Mouse (Mus musculus): ENCODE measurements at regions not wholly inside any gene's neighbourhood (a gene's known extent, or its start where the extent isn't known, plus 50 kb on each side); places are given as distances from the start of the nearest gene placed in this dataset.

GRCm38 (mm10) chr8:34529452-34529851 is 417.9 kb upstream of the Gm10131 start:
- no peak overlapping the region for H3K4me3 ChIP-seq (replicated peaks; ENCODE audit: low read length)
- no peak for ATAC-seq
- peaks cover 6% of the 10 kb centered on the region; the same call in 1 of the 2 replicates for H3K4me1 ChIP-seq (replicated peaks; ENCODE audit: control insufficient read depth, insufficient read depth, low read length)
- no peaks in the 10 kb centered on the region for H3K9me3 ChIP-seq (ENCODE audit: control insufficient read depth, low read length)
- no peak overlapping the region for H3K27ac ChIP-seq (ENCODE audit: low read length)
- H3K36me3 ChIP-seq (ENCODE audit: control insufficient read depth, insufficient read depth), result no peaks in the 10 kb centered on the region
- H3K4me2 ChIP-seq (ENCODE audit: low read length), result no peak overlapping the region
- H3K9ac ChIP-seq (replicated peaks; ENCODE audit: low read depth, low read length), result no peak overlapping the region
- no peaks in the 10 kb centered on the region for H3K27me3 ChIP-seq (replicated peaks; ENCODE audit: control insufficient read depth, insufficient read depth, low read length)
- WGBS, result 78% methylated on average over 1 of the region's 1 CpGs

GRCm38 (mm10) chr8:34528213-34528612 is 416.7 kb upstream of the Gm10131 start:
- ATAC-seq, result no peak
- no peak overlapping the region for H3K9ac ChIP-seq (replicated peaks; ENCODE audit: low read depth, low read length)
- peaks cover 6% of the 10 kb centered on the region; the same call in 1 of the 2 replicates for H3K4me1 ChIP-seq (replicated peaks; ENCODE audit: control insufficient read depth, insufficient read depth, low read length)
- no peaks in the 10 kb centered on the region for H3K36me3 ChIP-seq (ENCODE audit: control insufficient read depth, insufficient read depth)
- WGBS, result 95% methylated on average over 3 of the region's 3 CpGs
- no peaks in the 10 kb centered on the region for H3K27me3 ChIP-seq (replicated peaks; ENCODE audit: control insufficient read depth, insufficient read depth, low read length)
- H3K9me3 ChIP-seq (ENCODE audit: control insufficient read depth, low read length), result no peaks in the 10 kb centered on the region
- H3K4me2 ChIP-seq (ENCODE audit: low read length), result no peak overlapping the region
- no peak overlapping the region for H3K4me3 ChIP-seq (replicated peaks; ENCODE audit: low read length)
- no peak overlapping the region for H3K27ac ChIP-seq (ENCODE audit: low read length)

GRCm38 (mm10) chr8:34525231-34525630 is 413.7 kb upstream of the Gm10131 start:
- H3K4me3 ChIP-seq (replicated peaks; ENCODE audit: low read length), result no peak overlapping the region
- H3K4me1 ChIP-seq (replicated peaks; ENCODE audit: control insufficient read depth, insufficient read depth, low read length), result peaks cover 6% of the 10 kb centered on the region; the same call in 1 of the 2 replicates
- no peak overlapping the region for H3K9ac ChIP-seq (replicated peaks; ENCODE audit: low read depth, low read length)
- H3K27me3 ChIP-seq (replicated peaks; ENCODE audit: control insufficient read depth, insufficient read depth, low read length), result no peaks in the 10 kb centered on the region
- H3K27ac ChIP-seq (ENCODE audit: low read length), result no peak overlapping the region
- H3K9me3 ChIP-seq (ENCODE audit: control insufficient read depth, low read length), result no peaks in the 10 kb centered on the region
- no peak overlapping the region for H3K4me2 ChIP-seq (ENCODE audit: low read length)
- WGBS, result 79% methylated on average over 4 of the region's 4 CpGs
- no peaks in the 10 kb centered on the region for H3K36me3 ChIP-seq (ENCODE audit: control insufficient read depth, insufficient read depth)
- ATAC-seq, result no peak; the same call in 1 of the 2 replicates

GRCm38 (mm10) chr8:34523849-34524248 is 412.3 kb upstream of the Gm10131 start:
- no peak for ATAC-seq
- Histone ChIP-seq H3K36me3 (ENCODE audit: control insufficient read depth, insufficient read depth) (no peaks in the 10 kb centered on the region), H3K27me3 (replicated peaks; ENCODE audit: control insufficient read depth, insufficient read depth, low read length) (no peaks in the 10 kb centered on the region), H3K27ac (ENCODE audit: low read length) (no peak overlapping the region), H3K9ac (replicated peaks; ENCODE audit: low read depth, low read length) (no peak overlapping the region), H3K9me3 (ENCODE audit: control insufficient read depth, low read length) (no peaks in the 10 kb centered on the region), H3K4me2 (ENCODE audit: low read length) (no peak overlapping the region), H3K4me3 (replicated peaks; ENCODE audit: low read length) (no peak overlapping the region), H3K4me1 (replicated peaks; ENCODE audit: control insufficient read depth, insufficient read depth, low read length) (peaks cover 6% of the 10 kb centered on the region; the same call in 1 of the 2 replicates)
- WGBS, result 78% methylated on average over 3 of the region's 3 CpGs

GRCm38 (mm10) chr8:34521316-34521715 is 409.8 kb upstream of the Gm10131 start:
- ATAC-seq, result no peak
- WGBS, result 90% methylated on average over 7 of the region's 7 CpGs
- H3K27ac ChIP-seq (ENCODE audit: low read length), result no peak overlapping the region
- H3K4me3 ChIP-seq (replicated peaks; ENCODE audit: low read length), result no peak overlapping the region
- H3K4me1 ChIP-seq (replicated peaks; ENCODE audit: control insufficient read depth, insufficient read depth, low read length), result peaks cover 6% of the 10 kb centered on the region; the same call in 1 of the 2 replicates
- H3K36me3 ChIP-seq (ENCODE audit: control insufficient read depth, insufficient read depth), result no peaks in the 10 kb centered on the region
- no peak overlapping the region for H3K4me2 ChIP-seq (ENCODE audit: low read length)
- H3K27me3 ChIP-seq (replicated peaks; ENCODE audit: control insufficient read depth, insufficient read depth, low read length), result no peaks in the 10 kb centered on the region
- no peaks in the 10 kb centered on the region for H3K9me3 ChIP-seq (ENCODE audit: control insufficient read depth, low read length)
- no peak overlapping the region for H3K9ac ChIP-seq (replicated peaks; ENCODE audit: low read depth, low read length)

- Histone ChIP-seq H3K4me1 (replicated peaks; ENCODE audit: control insufficient read depth, insufficient read depth, low read length) (peaks cover 6% of the 10 kb centered on the region; the same call in 1 of the 2 replicates), H3K36me3 (ENCODE audit: control insufficient read depth, insufficient read depth) (no peaks in the 10 kb centered on the region), H3K4me3 (replicated peaks; ENCODE audit: low read length) (no peak overlapping the region), H3K27ac (ENCODE audit: low read length) (no peak overlapping the region), H3K9ac (replicated peaks; ENCODE audit: low read depth, low read length) (no peak overlapping the region), H3K4me2 (ENCODE audit: low read length) (no peak overlapping the region), H3K27me3 (replicated peaks; ENCODE audit: control insufficient read depth, insufficient read depth, low read length) (no peaks in the 10 kb centered on the region), H3K9me3 (ENCODE audit: control insufficient read depth, low read length) (no peaks in the 10 kb centered on the region; the same call in 1 of the 2 replicates)
- ATAC-seq, result peak; percentile 67; the same call in 1 of the 2 replicates
- 43% methylated on average over 4 of the region's 4 CpGs for WGBS
Measured at GRCm38 (mm10) chr8:34520664-34521063, 409.1 kb upstream of the Gm10131 start.

- Histone ChIP-seq H3K4me2 (ENCODE audit: low read length) (no peak overlapping the region), H3K9ac (replicated peaks; ENCODE audit: low read depth, low read length) (no peak overlapping the region), H3K36me3 (ENCODE audit: control insufficient read depth, insufficient read depth) (no peaks in the 10 kb centered on the region), H3K9me3 (ENCODE audit: control insufficient read depth, low read length) (no peaks in the 10 kb centered on the region; the same call in 1 of the 2 replicates), H3K4me1 (replicated peaks; ENCODE audit: control insufficient read depth, insufficient read depth, low read length) (no peaks in the 10 kb centered on the region), H3K27me3 (replicated peaks; ENCODE audit: control insufficient read depth, insufficient read depth, low read length) (no peaks in the 10 kb centered on the region), H3K4me3 (replicated peaks; ENCODE audit: low read length) (no peak overlapping the region), H3K27ac (ENCODE audit: low read length) (no peak overlapping the region)
- ATAC-seq, result no peak
- WGBS, result 83% methylated on average over 4 of the region's 4 CpGs
Measured at GRCm38 (mm10) chr8:34513459-34514090, 402.0 kb upstream of the Gm10131 start.

- no peak overlapping the region for H3K4me2 ChIP-seq (ENCODE audit: low read length)
- H3K36me3 ChIP-seq (ENCODE audit: control insufficient read depth, insufficient read depth), result no peaks in the 10 kb centered on the region
- no peak for ATAC-seq
- no peaks in the 10 kb centered on the region for H3K9me3 ChIP-seq (ENCODE audit: control insufficient read depth, low read length)
- 79% methylated on average over 15 of the region's 15 CpGs for WGBS
- no peaks in the 10 kb centered on the region for H3K27me3 ChIP-seq (replicated peaks; ENCODE audit: control insufficient read depth, insufficient read depth, low read length)
- no peak overlapping the region for H3K9ac ChIP-seq (replicated peaks; ENCODE audit: low read depth, low read length)
- no peak overlapping the region for H3K4me3 ChIP-seq (replicated peaks; ENCODE audit: low read length)
- no peak overlapping the region for H3K27ac ChIP-seq (ENCODE audit: low read length)
- H3K4me1 ChIP-seq (replicated peaks; ENCODE audit: control insufficient read depth, insufficient read depth, low read length), result no peaks in the 10 kb centered on the region
Measured at GRCm38 (mm10) chr8:34505829-34506555, 394.5 kb upstream of the Gm10131 start.

GRCm38 (mm10) chr8:34505102-34505501 is 393.6 kb upstream of the Gm10131 start:
- H3K27ac ChIP-seq (ENCODE audit: low read length), result no peak overlapping the region
- no peak overlapping the region for H3K4me2 ChIP-seq (ENCODE audit: low read length)
- H3K9ac ChIP-seq (replicated peaks; ENCODE audit: low read depth, low read length), result no peak overlapping the region
- WGBS, result 81% methylated on average over 7 of the region's 7 CpGs
- no peaks in the 10 kb centered on the region for H3K4me1 ChIP-seq (replicated peaks; ENCODE audit: control insufficient read depth, insufficient read depth, low read length)
- H3K9me3 ChIP-seq (ENCODE audit: control insufficient read depth, low read length), result no peaks in the 10 kb centered on the region
- H3K27me3 ChIP-seq (replicated peaks; ENCODE audit: control insufficient read depth, insufficient read depth, low read length), result no peaks in the 10 kb centered on the region
- H3K36me3 ChIP-seq (ENCODE audit: control insufficient read depth, insufficient read depth), result no peaks in the 10 kb centered on the region
- no peak for ATAC-seq
- H3K4me3 ChIP-seq (replicated peaks; ENCODE audit: low read length), result no peak overlapping the region
